Mouse (Mus musculus) lung, postnatal 0 days (tissue): ENCODE measurements around the gene Spred2. TPM values are rescaled to one million over a fixed set of nuclear protein-coding genes. Genes with fewer than 3 reads are reported as not detected.

Experiments
- ATAC-seq: fragments of 200-750 bp; cut with Nextera tagmentation; 2 replicates; pipeline ENCODE4 v1.8.0; 2017; ENCODE audit warnings: moderate library complexity
- DNase-seq: peaks from one replicate; pipeline ENCODE4 v3.0.0-alpha.2; 2016; ENCODE audit warnings: low spot score
- H3K27ac ChIP-seq: fragments of 300-500 bp; sonication (generic); 2 replicates; pipeline ENCODE4 v1.5.1; 2014; ENCODE audit warnings: antibody characterized with exemption, mild to moderate bottlenecking, low read length, mixed read lengths
- H3K27me3 ChIP-seq: fragments of 300-500 bp; sonication (generic); replicated peaks from 2 replicates; pipeline ENCODE4 v1.6.1; 2014; ENCODE audit warnings: low read length, mixed read lengths; ENCODE audit not compliant: insufficient read depth
- H3K36me3 ChIP-seq: fragments of 300-500 bp; sonication (generic); 2 replicates; pipeline ENCODE4 v1.6.1; 2014; ENCODE audit warnings: low read length, mixed read lengths; ENCODE audit not compliant: insufficient read depth
- H3K4me1 ChIP-seq: fragments of 300-500 bp; sonication (generic); 2 replicates; pipeline ENCODE4 v1.6.1; 2014; ENCODE audit warnings: antibody characterized with exemption, low read depth, low read length, mixed read lengths; ENCODE audit not compliant: insufficient read depth
- H3K4me2 ChIP-seq: fragments of 300-500 bp; sonication (generic); replicated peaks from 2 replicates; pipeline ENCODE4 v1.6.1; 2014; ENCODE audit warnings: low read depth, mild to moderate bottlenecking, low read length, moderate library complexity, mixed read lengths
- H3K4me3 ChIP-seq: fragments of 300-500 bp; sonication (generic); 2 replicates; pipeline ENCODE4 v1.5.1; 2014; ENCODE audit warnings: low read depth, low read length
- H3K9ac ChIP-seq: fragments of 300-500 bp; sonication (generic); replicated peaks from 2 replicates; pipeline ENCODE4 v1.6.1; 2014; ENCODE audit warnings: low read depth, mild to moderate bottlenecking
- H3K9me3 ChIP-seq: fragments of 300-500 bp; sonication (generic); 2 replicates; pipeline ENCODE4 v1.6.1; 2016; ENCODE audit warnings: low read length, mixed read lengths
- CTCF ChIP-seq: IDR thresholded peaks from 2 replicates; pipeline ENCODE4 v1.5.1; 2016; ENCODE audit warnings: antibody characterized with exemption, mild to moderate bottlenecking
- EP300 ChIP-seq: IDR thresholded peaks from 2 replicates; pipeline ENCODE4 v1.6.1; 2016; ENCODE audit warnings: antibody characterized with exemption, mild to moderate bottlenecking, control low read depth
- WGBS: fragments of 180-500 bp; shearing (Covaris S2); extraction: QIAGEN DNeasy Blood & Tissue Kit; methylation state at CpG from one replicate; pipeline ENCODE4 v1.1.7; 2014; 5-methylcytosine and 5-hydroxymethylcytosine counted together
- polyA plus RNA-seq: library from polyadenylated mRNA; unstranded; fragments of >200 nt; fragmentation: Nextera tagmentation; extraction: Ambion mirVana; gene quantifications from 2 replicates; pipeline ENCODE4 v1.2.1, GENCODE M21; 2015

Gene Spred2
- polyA plus RNA-seq, 1 experiment from 2014 or later: 3.9 TPM

GRCm38 (mm10) chr11:19987756-19988091 lies 63.5 kb downstream of the Spred2 start:
- Histone ChIP-seq H3K4me2 (no peak overlapping the region), H3K4me3 (no peak overlapping the region), H3K36me3 (no peaks in the 10 kb centered on the region), H3K4me1 (peaks cover 24% of the 10 kb centered on the region), H3K9ac (no peak overlapping the region), H3K9me3 (no peaks in the 10 kb centered on the region), H3K27ac (no peak overlapping the region), H3K27me3 (no peaks in the 10 kb centered on the region)
- ATAC-seq (no peak), DNase-seq (no peak)
- TF ChIP-seq CTCF: no peak
- TF ChIP-seq EP300: no peak
- WGBS: 30% methylated on average over 9 of the region's 9 CpGs

- no peak for TF ChIP-seq CTCF
- no peak for TF ChIP-seq EP300
- no peak for DNase-seq
- Histone ChIP-seq H3K27me3 (no peaks in the 10 kb centered on the region), H3K9me3 (no peaks in the 10 kb centered on the region), H3K27ac (no peak overlapping the region), H3K9ac (no peak overlapping the region), H3K4me3 (no peak overlapping the region), H3K4me2 (no peak overlapping the region), H3K4me1 (peaks cover 19% of the 10 kb centered on the region), H3K36me3 (no peaks in the 10 kb centered on the region)
- no peak for ATAC-seq
- 68% methylated on average over 5 of the region's 5 CpGs for WGBS
Measured at GRCm38 (mm10) chr11:19988224-19988623, 64.0 kb downstream of the Spred2 start.

- Histone ChIP-seq H3K27ac (no peak overlapping the region), H3K36me3 (no peaks in the 10 kb centered on the region), H3K4me1 (peaks cover 17% of the 10 kb centered on the region), H3K9ac (no peak overlapping the region), H3K9me3 (no peaks in the 10 kb centered on the region), H3K4me3 (no peak overlapping the region), H3K4me2 (0 out of 2 replicates have a peak overlapping the region, but pooled peaks have one; percentile 3), H3K27me3 (no peaks in the 10 kb centered on the region)
- DNase-seq (no peak), ATAC-seq (no peak)
- WGBS: 68% methylated on average over 6 of the region's 6 CpGs
- TF ChIP-seq EP300: no peak
Measured at GRCm38 (mm10) chr11:19988631-19989030, 64.5 kb downstream of the Spred2 start.

- Histone ChIP-seq H3K9ac (no peak overlapping the region), H3K36me3 (no peaks in the 10 kb centered on the region), H3K4me3 (no peak overlapping the region), H3K27me3 (no peaks in the 10 kb centered on the region), H3K4me2 (no peak overlapping the region), H3K4me1 (peaks cover 17% of the 10 kb centered on the region), H3K9me3 (no peaks in the 10 kb centered on the region), H3K27ac (no peak overlapping the region)
- DNase-seq: no peak
- TF ChIP-seq EP300: no peak
- TF ChIP-seq CTCF: no peak
- no peak for ATAC-seq
- 82% methylated on average over 13 of the region's 13 CpGs for WGBS
Measured at GRCm38 (mm10) chr11:19989141-19989910, 65.2 kb downstream of the Spred2 start.

- Histone ChIP-seq H3K27me3 (no peaks in the 10 kb centered on the region), H3K27ac (peak overlapping the region; percentile 69; the same call in 1 of the 2 replicates), H3K4me2 (no peak overlapping the region), H3K9ac (no peak overlapping the region), H3K4me1 (peaks cover 17% of the 10 kb centered on the region), H3K4me3 (no peak overlapping the region), H3K36me3 (no peaks in the 10 kb centered on the region), H3K9me3 (no peaks in the 10 kb centered on the region)
- ATAC-seq (peak; percentile 26; the same call in 1 of the 2 replicates), DNase-seq (peak; percentile 67)
- WGBS: 36% methylated on average over 2 of the region's 2 CpGs
- TF ChIP-seq EP300 (0 out of 2 replicates have a peak, but pooled peaks have one; percentile 9), CTCF (no peak)
Measured at GRCm38 (mm10) chr11:19990731-19991130, 66.6 kb downstream of the Spred2 start.

GRCm38 (mm10) chr11:19991303-19991976 lies 67.3 kb downstream of the Spred2 start:
- ATAC-seq: peak; percentile 46
- peaks cover 17% of the 10 kb centered on the region for H3K4me1 ChIP-seq
- 38% methylated on average over 12 of the region's 12 CpGs for WGBS
- no peak overlapping the region for H3K4me2 ChIP-seq
- H3K27ac ChIP-seq: peak overlapping the region; percentile 69
- no peaks in the 10 kb centered on the region for H3K27me3 ChIP-seq
- no peak overlapping the region for H3K9ac ChIP-seq
- TF ChIP-seq CTCF (no peak), EP300 (no peak)
- peak; percentile 83 for DNase-seq
- H3K9me3 ChIP-seq: no peaks in the 10 kb centered on the region
- no peak overlapping the region for H3K4me3 ChIP-seq
- no peaks in the 10 kb centered on the region for H3K36me3 ChIP-seq
